Mouse (Mus musculus) erythroblast, embryonic 14.5 days (primary cell): ENCODE results near the gene Zfand3. TPM values are rescaled to one million over a fixed set of nuclear protein-coding genes. Genes with fewer than 3 reads are reported as not detected.

Experiments used
- H3K27me3 ChIP-seq: 2 replicates; pipeline ENCODE4 v1.6.1; 2012; ENCODE audit warnings: inconsistent platforms; ENCODE audit not compliant: control insufficient read depth
- H3K36me3 ChIP-seq: 2 replicates; pipeline ENCODE4 v1.6.1; 2012; ENCODE audit warnings: mild to moderate bottlenecking, inconsistent platforms; ENCODE audit not compliant: control insufficient read depth
- H3K4me1 ChIP-seq: 2 replicates; pipeline ENCODE4 v1.6.1; 2012; ENCODE audit warnings: inconsistent platforms; ENCODE audit not compliant: control insufficient read depth
- H3K4me3 ChIP-seq: replicated peaks from 2 replicates; pipeline ENCODE3; 2012; ENCODE audit warnings: moderate library complexity, mild to moderate bottlenecking, inconsistent platforms
- H3K9me3 ChIP-seq: 2 replicates; pipeline ENCODE4 v1.6.1; 2012; ENCODE audit warnings: low read length, inconsistent platforms, mixed read lengths; ENCODE audit not compliant: control insufficient read depth
- GATA1 ChIP-seq: IDR thresholded peaks from 2 replicates; pipeline ENCODE4 v1.6.1; 2012; ENCODE audit warnings: low read length, inconsistent platforms, mixed read lengths
- TAL1 ChIP-seq: IDR thresholded peaks from 3 replicates; pipeline ENCODE4 v1.6.1; 2012; ENCODE audit warnings: low read length, inconsistent platforms, mixed read lengths
- polyA plus RNA-seq: library from polyadenylated mRNA; stranded (reverse); fragments of >175 nt; gene quantifications from 2 replicates; pipeline ENCODE4 v1.2.3, GENCODE M21; 2012

Gene Zfand3
- polyA plus RNA-seq, 1 experiment: 9.6 TPM

GRCm38 (mm10) chr17:30225030-30225740 is 220.7 kb downstream of the Zfand3 start:
- Histone ChIP-seq H3K4me3 (no peak overlapping the region), H3K9me3 (no peaks in the 10 kb centered on the region), H3K4me1 (no peaks in the 10 kb centered on the region), H3K36me3 (no peaks in the 10 kb centered on the region), H3K27me3 (no peaks in the 10 kb centered on the region)
- TF ChIP-seq TAL1 (no peak), GATA1 (no peak)

DNA sequence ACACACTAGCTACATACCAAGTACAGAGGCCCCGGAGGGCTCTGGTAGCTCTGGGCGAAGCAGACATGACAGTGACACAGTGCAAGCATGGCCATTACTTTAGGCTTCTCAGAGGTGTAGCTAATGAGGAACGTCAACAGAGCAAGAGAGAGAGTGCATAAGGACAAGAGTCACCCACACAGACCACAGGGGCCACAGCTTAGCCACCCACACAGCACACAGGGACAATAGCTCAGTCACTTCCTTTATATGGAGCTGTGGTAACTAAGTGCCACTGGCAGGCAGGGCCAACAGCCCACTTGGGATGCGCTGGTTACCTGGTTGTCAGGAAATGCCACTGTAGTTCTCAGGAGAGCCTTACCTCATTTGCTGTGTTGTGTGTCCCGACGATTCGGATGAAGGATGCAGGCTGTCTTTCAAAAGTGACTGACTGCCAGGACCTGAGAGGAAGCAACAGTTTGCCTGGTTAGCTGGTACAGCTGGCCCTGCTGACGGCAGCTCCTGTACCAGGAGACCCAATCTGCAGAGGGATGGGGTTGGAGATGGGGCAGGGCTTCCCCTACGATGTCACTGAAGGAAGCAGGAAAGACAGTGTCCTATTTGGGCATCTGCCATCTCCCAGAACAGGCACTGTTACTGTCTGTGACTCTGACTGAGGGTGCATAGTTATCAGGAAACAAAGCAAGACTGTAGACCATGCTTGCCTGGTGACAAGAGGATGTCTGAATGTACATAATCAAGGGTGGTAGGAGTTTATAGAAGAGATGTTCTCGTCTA is 224.1 kb downstream of the Zfand3 start:
- H3K4me3 ChIP-seq: no peak overlapping the region
- H3K27me3 ChIP-seq: no peaks in the 10 kb centered on the region
- TF ChIP-seq GATA1: no peak
- TF ChIP-seq TAL1: no peak
- no peaks in the 10 kb centered on the region for H3K36me3 ChIP-seq
- no peaks in the 10 kb centered on the region for H3K4me1 ChIP-seq
- no peaks in the 10 kb centered on the region for H3K9me3 ChIP-seq

GRCm38 (mm10) chr17:30230428-30230827 is 225.9 kb downstream of the Zfand3 start:
- Histone ChIP-seq H3K27me3 (no peaks in the 10 kb centered on the region), H3K4me3 (no peak overlapping the region), H3K9me3 (no peaks in the 10 kb centered on the region), H3K4me1 (no peaks in the 10 kb centered on the region), H3K36me3 (no peaks in the 10 kb centered on the region)
- TF ChIP-seq TAL1: no peak
- no peak for TF ChIP-seq GATA1

DNA sequence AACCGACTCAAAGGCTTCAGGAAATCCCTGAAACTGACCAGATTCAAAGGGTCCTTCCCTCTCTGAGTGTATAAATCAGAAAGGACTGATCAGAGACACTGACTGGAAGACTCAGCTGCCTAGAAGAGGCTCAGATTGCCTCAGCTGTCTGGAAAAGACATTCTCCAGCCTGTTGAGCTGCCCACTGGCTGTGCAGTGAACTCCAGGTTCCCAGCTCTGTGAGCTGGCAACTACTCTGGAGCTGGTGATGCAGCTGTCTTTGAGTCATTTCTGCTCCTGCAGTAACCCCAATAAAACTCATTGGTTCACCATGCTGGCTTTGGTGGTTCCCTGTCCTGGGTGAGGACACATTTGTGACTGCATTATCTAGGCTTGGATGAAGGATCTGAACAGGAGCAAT is 226.9 kb downstream of the Zfand3 start:
- TF ChIP-seq GATA1 (no peak), TAL1 (no peak)

DNA sequence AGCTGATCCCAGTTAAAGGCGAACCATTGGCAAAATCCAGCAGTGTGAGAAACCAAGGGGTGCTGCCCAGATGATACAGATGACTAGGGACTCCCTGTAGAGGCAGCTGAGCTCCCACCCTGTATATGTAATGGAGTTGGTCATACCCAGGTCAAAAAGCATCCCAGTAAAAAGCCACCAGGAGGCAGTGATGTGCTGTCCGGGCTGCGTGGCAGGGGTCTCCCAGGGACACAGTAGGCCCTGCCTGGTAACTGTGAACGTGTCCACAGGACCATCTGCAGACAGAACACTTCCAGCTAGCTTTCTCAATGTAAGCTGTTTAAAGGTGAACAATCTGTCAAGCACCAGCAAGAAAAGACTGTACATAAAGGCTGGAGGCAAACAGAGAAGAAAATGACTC is 228.2 kb downstream of the Zfand3 start:
- TF ChIP-seq GATA1 (no peak), TAL1 (no peak)
- Histone ChIP-seq H3K27me3 (no peaks in the 10 kb centered on the region), H3K4me3 (no peak overlapping the region), H3K4me1 (no peaks in the 10 kb centered on the region), H3K36me3 (no peaks in the 10 kb centered on the region), H3K9me3 (no peaks in the 10 kb centered on the region)

More for the DNA sequence above, 226.9 kb downstream of the Zfand3 start:
- H3K27me3 ChIP-seq: no peaks in the 10 kb centered on the region
- H3K36me3 ChIP-seq: no peaks in the 10 kb centered on the region
- H3K9me3 ChIP-seq: no peaks in the 10 kb centered on the region
- no peaks in the 10 kb centered on the region for H3K4me1 ChIP-seq
- no peak overlapping the region for H3K4me3 ChIP-seq

DNA sequence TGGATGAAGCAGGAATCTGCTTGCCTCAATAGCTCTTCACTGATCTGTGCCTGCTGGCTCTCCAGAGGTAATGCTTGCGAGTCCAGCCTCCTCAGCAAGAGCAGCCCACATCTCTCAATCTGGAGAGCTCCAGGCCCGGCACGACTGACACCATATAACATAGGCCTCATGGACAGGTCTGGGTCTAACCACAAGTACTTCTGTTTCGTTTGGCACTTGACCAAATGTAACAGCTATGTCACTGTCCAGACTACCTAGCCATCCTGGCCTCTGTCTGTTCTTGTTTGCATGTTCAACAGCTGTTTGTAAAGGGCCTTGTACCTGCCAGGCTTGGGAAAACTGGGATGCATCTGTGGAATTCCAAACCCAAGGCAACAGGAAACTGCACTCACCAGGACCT is 230.8 kb downstream of the Zfand3 start:
- no peaks in the 10 kb centered on the region for H3K4me1 ChIP-seq
- no peaks in the 10 kb centered on the region for H3K36me3 ChIP-seq
- TF ChIP-seq TAL1: no peak
- no peak for TF ChIP-seq GATA1
- H3K9me3 ChIP-seq: no peaks in the 10 kb centered on the region
- no peaks in the 10 kb centered on the region for H3K27me3 ChIP-seq
- H3K4me3 ChIP-seq: no peak overlapping the region

DNA sequence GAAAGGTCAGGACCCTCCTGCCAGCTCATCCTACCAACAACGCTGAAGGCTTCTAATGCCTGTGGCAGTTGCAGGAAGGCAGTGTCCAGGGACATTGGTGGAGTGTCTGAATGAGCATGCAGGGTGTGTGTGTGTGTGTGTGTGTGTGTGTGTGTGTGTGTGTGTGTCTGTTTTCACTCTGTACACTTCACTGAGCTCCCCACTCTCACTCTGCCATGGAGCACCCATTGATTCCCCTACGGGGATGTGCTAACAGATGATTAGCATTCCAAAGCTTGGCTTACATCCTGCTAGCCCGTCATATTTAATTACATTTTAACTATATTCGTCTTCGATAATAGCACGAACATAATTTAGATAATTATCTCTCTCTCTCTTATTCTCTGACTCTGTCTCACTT is 232.1 kb downstream of the Zfand3 start:
- H3K36me3 ChIP-seq: no peaks in the 10 kb centered on the region
- H3K27me3 ChIP-seq: no peaks in the 10 kb centered on the region
- H3K4me1 ChIP-seq: no peaks in the 10 kb centered on the region
- no peaks in the 10 kb centered on the region for H3K9me3 ChIP-seq
- no peak overlapping the region for H3K4me3 ChIP-seq
- TF ChIP-seq TAL1: no peak

DNA sequence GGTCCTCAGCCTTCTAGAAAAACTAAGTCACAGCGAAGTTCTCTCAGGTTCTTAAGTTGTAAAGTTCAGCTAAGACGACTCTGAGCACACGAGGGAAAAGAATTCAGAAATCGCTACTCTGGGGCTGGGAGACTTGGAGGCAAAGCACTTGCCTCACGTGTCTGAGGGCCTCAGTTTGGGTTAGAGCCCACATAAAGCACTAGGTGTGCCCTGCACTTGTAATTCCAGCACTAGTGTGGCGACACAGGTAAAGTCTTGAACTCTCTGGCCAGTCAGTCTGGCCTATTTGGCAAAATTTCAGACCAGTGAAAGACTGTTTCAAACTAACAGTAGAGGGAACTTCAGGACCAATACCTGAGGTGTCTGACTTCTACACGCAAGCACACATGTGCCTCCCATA is 233.1 kb downstream of the Zfand3 start:
- H3K9me3 ChIP-seq: no peaks in the 10 kb centered on the region
- no peaks in the 10 kb centered on the region for H3K27me3 ChIP-seq
- no peaks in the 10 kb centered on the region for H3K36me3 ChIP-seq
- no peak overlapping the region for H3K4me3 ChIP-seq
- TF ChIP-seq TAL1: no peak
- TF ChIP-seq GATA1: no peak
- H3K4me1 ChIP-seq: no peaks in the 10 kb centered on the region

- Histone ChIP-seq H3K4me1 (no peaks in the 10 kb centered on the region), H3K27me3 (no peaks in the 10 kb centered on the region), H3K4me3 (no peak overlapping the region), H3K36me3 (no peaks in the 10 kb centered on the region), H3K9me3 (no peaks in the 10 kb centered on the region)
- TF ChIP-seq GATA1 (no peak), TAL1 (no peak)
Measured at GRCm38 (mm10) chr17:30239458-30239857, 234.9 kb downstream of the Zfand3 start.

GRCm38 (mm10) chr17:30240659-30241058 is 236.1 kb downstream of the Zfand3 start:
- TF ChIP-seq GATA1 (no peak), TAL1 (no peak)
- no peak overlapping the region for H3K4me3 ChIP-seq
- H3K9me3 ChIP-seq: no peaks in the 10 kb centered on the region
- H3K4me1 ChIP-seq: no peaks in the 10 kb centered on the region
- no peaks in the 10 kb centered on the region for H3K36me3 ChIP-seq
- no peaks in the 10 kb centered on the region for H3K27me3 ChIP-seq
